Mouse (Mus musculus): ENCODE data around the gene Fstl1. TPM values are rescaled to one million over a fixed set of nuclear protein-coding genes. Genes with fewer than 3 reads are reported as not detected.

Fstl1 gene
- total RNA-seq (2021): 10 to 100 TPM; 59.3 to 87.0 TPM
- long read RNA-seq, experiment 1, transcript Fstl1-201 (11 exons, 3,789 nt): major isoform, 78 of 98 reads
- long read RNA-seq, experiment 1, partial matches to known transcripts: 16 of 98 reads
- long read RNA-seq, experiment 1, other reads (novel, unspliced or antisense): 4 of 98 reads
- long read RNA-seq, experiment 2, transcript Fstl1-201 (11 exons, 3,789 nt): major isoform, 22 of 22 reads
- long read RNA-seq, experiment 2, partial matches to known transcripts: 0 of 22 reads
- long read RNA-seq, experiment 2, other reads (novel, unspliced or antisense): 0 of 22 reads

- DNase-seq: peak; percentile 47 to 64
Measured at GRCm38 (mm10) chr16:37776860-37777651, at the start of gene Fstl1. Gene Fstl1, plus strand, starts transcription at chr16:37776873.

GRCm38 (mm10) chr16:37728674-37729073 lies 48.0 kb upstream of the Fstl1 start:
- peak; percentile 51 to 68 for DNase-seq

DNA sequence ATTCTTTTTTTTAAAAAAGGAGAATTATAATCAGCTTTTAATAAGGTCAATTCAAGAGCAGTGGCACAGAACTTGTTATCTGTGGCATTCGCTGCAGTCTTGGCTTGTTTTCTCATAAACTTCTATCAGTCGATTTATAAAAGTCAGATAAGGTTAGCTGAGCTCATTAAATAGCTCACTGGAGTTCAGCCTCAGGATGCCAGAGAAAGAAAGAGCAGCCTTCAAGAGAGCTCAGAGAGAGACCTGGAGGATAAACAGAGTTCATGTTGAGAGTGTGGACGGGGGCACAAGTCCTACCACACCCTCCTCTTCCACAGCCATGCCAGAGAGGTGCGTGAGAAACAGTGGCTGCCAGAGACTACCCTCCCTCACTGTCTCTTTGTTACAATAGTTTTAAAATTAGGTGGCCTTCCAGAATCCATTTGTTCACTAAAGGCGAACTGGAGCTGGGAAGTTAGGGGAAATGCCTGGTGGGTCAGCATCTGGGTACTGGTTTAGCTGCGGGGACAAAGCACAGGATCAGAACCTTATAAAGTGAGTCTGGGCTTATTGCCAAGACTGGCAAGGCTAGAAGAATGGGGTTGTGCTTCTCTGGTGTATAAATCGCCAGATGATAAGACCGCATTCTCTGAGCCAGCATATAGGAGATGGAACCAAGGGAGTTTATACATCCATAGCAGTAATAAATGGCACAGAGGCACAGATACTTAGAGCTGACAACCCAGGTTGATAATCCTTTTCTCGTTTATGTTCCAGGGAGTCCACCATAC lies 47.1 kb upstream of the Fstl1 start:
- DNase-seq: peak in 1 of 2 experiments; percentile 18

GRCm38 (mm10) chr16:37730293-37730835 lies 46.3 kb upstream of the Fstl1 start:
- no peak for DNase-seq

DNA sequence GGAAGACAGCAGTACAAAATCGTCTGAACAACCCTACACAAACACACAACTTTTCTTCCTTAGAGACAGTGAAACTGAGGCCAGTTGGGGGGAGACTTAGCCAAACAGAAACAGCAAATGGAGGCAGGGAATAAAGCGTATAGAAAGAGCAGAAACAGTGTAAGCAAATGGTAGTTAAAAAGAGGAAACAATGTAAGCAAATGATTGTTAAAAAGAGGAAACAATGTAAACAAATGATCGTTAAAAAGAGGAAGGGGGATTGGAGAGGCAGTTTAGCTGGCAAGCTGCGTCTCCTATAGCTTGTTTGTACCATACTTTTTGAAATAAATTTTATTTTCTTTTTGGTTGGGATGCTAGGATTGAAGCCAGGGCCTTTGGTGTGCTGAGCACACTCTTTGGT lies 45.2 kb upstream of the Fstl1 start:
- DNase-seq: no peak

- DNase-seq: no peak
Measured at GRCm38 (mm10) chr16:37732023-37732761, 44.5 kb upstream of the Fstl1 start.

DNA sequence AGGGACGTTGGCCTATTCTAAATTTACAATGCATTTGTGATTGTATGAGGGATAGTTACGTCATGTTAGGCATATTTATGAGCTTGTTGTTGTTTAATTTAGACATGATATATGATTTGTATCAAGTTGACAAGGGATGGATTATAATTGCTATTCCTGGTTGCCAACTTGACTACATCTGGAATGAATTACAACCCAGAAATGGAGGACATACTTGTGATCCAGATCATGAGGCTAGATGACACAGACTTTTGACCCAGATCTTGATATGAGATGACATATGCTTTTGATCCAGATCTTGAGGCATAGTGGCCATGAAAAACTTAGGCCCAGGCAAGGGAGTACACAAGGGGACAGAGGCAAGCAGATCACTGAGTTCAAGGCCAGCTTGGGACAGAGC lies 36.6 kb upstream of the Fstl1 start:
- DNase-seq: no peak

DNA sequence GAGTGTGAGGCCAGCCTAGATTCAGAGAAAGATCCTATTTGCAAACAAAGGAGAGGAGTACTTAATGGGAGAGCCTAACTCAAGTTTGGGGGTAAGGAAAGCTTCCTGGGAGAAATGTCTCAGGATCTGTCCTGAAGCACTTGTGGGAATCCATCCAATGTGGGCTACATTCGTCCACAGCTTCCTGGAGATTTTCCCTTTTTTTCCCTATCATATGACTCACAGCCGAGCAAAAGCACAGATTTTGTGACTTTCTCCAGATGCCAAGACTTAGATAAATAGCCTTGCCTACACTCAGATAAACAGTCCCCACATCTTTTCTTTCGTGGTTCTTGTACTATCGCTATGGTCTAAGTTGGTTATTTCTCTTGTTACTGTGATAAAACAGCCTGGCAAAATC lies 34.4 kb upstream of the Fstl1 start:
- DNase-seq: no peak

GRCm38 (mm10) chr16:37752876-37753275 lies 23.8 kb upstream of the Fstl1 start:
- DNase-seq: no peak

DNA sequence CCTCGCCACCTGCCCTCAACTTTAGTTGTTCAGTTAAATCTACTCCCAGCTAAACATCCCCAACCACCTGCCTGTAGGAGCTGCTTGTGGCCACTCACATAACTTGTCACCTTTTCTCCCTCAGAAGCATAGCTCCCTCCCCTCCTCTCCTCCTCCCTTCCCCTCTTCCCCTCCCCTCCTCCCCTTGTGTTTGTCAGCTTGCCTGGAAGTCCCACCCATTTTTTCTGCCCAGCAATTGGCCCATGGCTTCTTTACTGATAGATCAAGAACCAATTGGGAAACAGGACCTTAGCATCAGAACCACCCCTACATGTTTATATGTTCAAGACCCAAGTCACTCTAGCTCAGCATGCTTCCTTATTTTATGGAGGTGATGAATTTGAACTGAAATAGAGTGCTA lies 22.9 kb upstream of the Fstl1 start:
- DNase-seq: no peak

GRCm38 (mm10) chr16:37754483-37754882 lies 22.2 kb upstream of the Fstl1 start:
- peak in 1 of 2 experiments; percentile 24 for DNase-seq

GRCm38 (mm10) chr16:37757223-37757622 lies 19.4 kb upstream of the Fstl1 start:
- DNase-seq: no peak

- DNase-seq: no peak
Measured at GRCm38 (mm10) chr16:37763797-37764196, 12.9 kb upstream of the Fstl1 start.

DNA sequence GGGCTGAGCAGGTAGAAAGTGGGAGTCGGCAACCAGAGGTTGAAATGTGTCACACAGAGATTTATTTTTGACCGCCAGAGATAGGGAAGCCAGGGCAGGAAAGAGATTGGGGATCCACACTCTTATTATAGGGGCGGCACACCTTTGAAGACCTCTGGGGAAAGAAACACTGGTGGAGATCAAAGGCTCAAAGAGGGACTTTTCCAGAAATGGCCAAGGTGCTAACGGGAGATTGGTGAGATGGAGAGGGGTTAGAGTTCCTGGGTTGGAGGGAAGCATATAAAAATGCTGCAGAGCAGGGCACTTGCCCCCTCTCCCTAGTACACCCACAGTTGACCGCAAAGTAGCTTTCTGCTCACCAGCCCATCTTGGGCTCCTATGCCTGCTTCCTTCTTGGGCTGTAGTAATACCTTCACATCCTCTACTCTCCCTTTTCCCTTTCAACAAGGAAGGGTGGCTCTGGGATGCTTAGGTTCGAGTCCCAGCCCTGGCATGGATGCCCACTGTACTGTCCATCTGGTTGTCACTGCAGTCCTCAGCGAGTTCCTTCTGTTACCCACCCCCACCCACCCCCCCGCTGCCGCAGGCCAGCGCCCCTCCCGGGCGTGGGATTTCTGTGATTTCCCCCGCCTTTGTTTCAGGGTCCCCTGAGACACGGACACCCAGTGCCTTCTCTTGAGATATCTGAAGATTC lies 360 bp upstream of the Fstl1 start:
- DNase-seq: no peak

- DNase-seq: no peak
Measured at GRCm38 (mm10) chr16:37777796-37778475, 1.3 kb downstream of the Fstl1 start.

- no peak for DNase-seq
Measured at GRCm38 (mm10) chr16:37778529-37778928, 1.9 kb downstream of the Fstl1 start.

- no peak for DNase-seq
Measured at GRCm38 (mm10) chr16:37779651-37780280, 3.1 kb downstream of the Fstl1 start.

DNA sequence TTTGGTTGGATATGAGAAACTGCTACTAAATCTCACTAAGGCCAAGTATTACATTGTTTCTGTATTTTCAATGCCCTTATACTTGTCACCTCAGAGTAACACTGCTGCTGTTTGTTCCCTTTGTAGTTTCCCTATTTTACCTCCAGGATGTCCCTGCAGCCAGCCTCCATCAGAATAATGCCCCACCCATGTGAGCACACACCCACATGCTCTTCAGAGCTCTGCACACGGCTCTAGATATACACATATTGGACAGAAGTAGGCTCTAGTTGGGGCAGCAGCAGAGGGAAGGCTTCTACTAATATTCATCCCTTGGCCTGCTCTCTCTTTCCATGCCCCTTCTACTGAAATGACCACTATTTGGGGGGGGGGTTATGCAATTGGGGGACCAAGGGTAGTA lies 3.7 kb downstream of the Fstl1 start:
- no peak for DNase-seq

GRCm38 (mm10) chr16:37780911-37781310 lies 4.2 kb downstream of the Fstl1 start:
- no peak for DNase-seq

- DNase-seq: no peak
Measured at GRCm38 (mm10) chr16:37784526-37784925, 7.9 kb downstream of the Fstl1 start.

Measured in adrenal gland, postnatal 36 days (tissue).